Mouse (Mus musculus): ENCODE measurements at regions not wholly inside any gene's neighbourhood (a gene's known extent, or its start where the extent isn't known, plus 50 kb on each side); places are given as distances from the start of the nearest gene placed in this dataset.

DNA sequence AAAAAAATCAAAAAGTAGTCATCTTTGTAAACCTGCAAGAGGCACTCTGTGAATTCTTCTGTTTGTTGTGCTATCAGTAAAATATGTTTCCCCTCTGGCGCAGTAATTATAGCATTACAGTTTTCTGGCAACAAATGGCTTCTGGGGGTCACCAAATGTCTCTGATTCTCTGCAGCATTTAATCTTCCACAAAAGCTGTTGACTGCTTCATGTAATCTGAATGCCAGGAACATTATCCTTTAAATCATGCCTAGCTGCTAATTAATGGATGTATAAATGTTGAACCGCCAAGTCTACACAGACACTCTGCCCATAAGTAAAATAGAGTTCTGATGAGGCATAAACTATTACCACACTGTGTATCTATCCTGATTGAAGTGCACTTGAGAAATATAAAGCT lies 421.2 kb upstream of the Manea start:
- no peak for TF ChIP-seq CTCF (IDR thresholded peaks at IDR 0.05)
- no peak for TF ChIP-seq EP300 (IDR thresholded peaks at IDR 0.05)
